Mouse (Mus musculus): ENCODE measurements around the gene Llgl2.

Gene Llgl2

DNA sequence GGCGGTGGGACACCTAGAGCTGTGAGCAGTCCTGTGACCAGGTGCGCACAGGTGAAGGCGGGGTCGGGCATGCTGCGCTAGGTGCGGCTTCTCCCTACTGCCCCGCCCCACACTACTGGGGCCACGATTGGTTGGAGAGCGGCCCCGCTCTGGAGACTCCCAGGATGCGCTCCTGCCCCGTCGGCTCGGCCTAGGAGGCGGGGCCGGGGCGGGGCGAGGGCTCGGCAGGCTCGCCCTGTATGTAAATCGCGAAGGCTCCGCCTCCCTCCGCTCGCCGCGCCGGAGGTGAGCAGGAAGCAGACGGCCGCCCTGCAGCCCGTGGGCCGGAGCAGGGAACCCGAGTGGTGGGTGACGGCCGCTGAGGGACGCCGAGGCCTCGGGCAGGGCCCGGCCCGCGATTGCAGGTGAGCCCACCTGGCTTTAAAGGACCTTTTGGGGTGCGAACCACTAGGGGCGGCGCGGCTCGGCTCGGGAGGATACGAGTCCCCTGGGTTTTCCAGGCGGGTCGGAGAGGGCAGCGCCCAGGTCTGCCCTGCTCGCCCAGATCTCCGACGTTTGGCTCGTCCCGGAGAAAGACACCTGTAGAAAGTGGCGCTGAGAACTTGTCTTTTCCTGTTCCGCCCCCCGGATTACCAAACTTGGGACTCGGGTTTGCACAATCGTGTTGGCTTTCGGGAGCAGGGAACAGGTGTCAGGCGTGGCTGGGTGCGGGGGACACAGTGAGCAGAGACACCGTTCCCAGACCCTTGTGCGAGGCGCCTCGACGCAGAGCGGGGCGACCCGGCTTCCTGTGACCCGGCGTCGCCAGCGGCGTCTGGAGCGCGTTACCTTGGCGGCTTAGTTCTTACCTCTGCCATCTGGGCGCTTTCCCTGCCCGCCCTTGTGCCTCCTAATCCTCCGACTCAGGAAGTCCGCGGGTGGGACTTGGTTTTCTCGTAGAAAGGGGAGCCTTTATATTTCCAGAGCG, at the start of gene Llgl2:
Gene Llgl2, plus strand, starts transcription at position 276 of the 967 bp plus-strand sequence.
- in situ Hi-C loops (cut with MseI, MboI), result no loop called here

DNA sequence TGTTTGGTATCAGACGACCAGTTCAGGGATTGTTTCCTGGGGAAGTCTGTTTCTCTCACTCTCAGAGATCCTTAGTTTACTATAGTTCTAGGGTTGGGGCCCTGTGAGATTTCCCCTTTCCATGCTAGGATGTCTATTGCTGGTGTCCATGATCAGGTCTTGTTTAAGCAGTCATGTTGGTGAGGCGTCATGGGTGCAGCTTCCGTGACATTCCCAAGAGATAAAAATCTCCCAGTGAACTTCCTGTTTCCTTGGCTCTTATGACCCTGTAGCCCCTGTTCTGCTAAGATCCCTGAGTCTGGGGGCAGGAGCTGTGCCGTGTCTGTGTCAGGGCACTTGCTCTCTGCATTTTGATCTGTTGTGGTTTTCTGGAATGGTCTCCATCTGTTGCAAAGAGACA, 49.2 kb upstream of the Llgl2 start:
- in situ Hi-C loops (cut with MseI, MboI), result no loop called here

DNA sequence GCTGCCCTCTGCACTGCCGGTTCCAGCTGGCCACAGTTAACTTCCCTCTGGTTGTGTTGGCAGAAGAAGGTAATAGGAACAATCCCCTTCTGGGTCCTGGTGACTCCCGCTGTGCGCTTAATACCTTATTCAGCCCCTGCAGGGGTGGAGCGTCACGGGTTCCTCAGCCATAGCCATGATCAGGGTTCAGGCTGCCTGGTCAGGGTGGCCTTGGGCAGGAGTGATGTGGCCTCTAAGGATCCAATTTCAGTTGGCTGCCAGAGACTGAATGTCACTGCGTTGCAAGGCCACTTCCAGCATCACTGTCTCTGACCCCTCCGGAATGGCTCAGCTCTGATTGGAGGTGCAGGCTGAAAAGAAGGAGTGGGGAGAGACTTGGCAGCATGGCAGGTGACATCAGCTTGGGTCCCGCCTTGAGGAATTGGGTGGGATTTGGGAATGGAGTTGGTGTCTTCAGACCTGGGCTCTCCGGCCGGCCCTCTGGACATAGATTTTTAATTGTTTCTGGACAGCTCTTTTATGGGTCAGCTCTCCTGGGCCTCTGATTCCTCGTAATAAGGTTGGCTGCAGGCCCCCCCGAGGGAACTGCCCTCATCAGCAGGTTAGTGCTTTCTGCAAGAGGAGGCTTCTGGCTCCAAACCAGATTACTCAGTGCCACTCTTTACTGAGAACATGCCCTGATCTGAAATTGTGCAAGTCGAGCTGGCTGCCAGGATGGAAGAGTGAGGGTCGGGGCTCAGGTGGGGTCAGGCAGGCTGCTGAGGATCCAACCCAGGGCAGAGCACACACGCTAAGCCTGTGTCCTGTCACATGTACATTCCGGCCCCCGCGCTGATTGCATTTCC, 47.8 kb upstream of the Llgl2 start:
- in situ Hi-C loops (cut with MseI, MboI), result no loop called here

DNA sequence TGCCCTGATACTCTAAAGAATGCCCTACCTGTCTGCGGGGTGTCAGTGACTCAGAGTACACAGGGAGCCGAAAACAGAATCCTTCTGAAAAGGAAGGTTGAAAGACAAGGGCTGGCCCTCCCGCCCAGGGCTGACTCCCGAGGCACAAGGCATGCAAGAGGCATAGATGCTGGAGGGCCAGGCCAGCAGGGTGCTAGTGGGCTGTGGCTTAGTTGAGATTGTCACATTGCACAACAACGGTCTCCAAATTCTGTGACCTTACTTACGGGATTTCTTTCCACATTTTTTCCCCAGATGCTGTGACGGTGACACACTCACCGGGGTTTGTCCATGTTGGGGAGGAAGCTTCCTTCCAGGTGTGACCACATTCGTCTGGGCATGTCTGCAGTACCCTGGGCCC, 46.9 kb upstream of the Llgl2 start:
- in situ Hi-C loops (cut with MseI, MboI), result no loop called here

DNA sequence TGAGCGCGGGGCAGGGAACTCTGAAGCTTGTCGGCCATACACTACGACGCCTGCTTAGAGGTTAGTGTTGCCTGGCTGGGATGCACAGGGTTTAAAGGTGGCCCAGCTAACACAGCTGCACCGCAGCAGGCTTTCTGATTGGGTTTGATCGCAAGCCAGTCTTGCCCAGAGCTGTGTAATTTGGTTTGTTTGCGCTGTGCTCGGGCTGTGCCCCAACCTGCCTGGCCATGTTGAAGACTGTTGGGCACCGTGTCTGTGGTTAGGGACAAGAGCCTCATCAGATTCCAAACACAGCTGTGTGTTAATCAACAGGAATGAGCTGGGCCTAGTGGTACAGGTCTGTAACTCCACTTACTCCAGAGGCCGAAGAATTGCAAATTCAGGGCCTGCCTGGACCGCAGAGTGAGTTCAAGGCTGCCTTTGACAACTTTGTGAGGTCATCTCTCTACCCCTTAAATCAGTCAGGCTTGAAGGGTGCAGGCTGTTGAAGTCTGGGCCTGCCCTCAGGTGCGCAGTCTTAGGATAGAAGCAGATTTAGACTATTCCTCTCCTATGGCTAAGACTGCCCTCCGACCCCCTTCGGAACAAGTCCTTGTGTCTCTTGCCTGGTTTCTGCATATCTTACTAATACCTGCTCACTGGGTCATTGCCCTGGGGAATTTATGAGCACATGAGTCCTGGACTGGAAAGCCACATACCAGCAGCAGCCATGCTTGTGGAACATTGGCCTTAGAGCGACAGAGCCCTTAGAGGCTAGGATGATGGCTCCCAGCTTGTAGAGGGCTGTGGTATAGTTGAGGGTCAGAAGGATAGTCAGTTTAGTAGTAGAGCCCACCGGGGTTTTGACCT, 46.1 kb upstream of the Llgl2 start:
- in situ Hi-C loops (cut with MseI, MboI), result no loop called here

DNA sequence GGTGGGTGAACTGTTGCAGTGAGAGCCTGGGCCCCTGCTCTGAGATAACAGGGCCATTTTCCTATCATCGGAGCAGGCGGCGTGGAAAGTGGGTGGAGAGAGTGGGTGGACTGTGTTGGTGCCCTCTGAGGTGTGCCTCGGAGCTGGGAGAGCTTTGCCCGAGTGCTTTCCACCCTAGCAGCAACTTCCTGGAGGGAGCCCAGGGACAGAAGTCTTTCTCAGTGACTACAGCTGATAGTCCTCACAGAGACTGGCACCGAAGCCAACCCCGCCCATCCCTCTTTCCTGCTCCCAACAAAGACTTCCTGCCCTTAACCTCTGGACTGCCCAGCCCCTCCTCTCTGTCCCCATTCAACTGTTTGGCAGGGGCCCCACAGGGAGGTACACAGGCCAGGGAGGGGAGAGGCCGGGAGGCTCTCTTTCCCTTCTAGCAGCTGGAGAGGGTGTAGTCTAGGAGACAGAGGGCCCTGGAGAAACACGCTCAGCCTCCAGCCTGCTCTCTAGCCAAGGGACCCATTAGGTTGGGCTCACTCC, 44.7 kb upstream of the Llgl2 start:
- in situ Hi-C loops (cut with MseI, MboI), result no loop called here

DNA sequence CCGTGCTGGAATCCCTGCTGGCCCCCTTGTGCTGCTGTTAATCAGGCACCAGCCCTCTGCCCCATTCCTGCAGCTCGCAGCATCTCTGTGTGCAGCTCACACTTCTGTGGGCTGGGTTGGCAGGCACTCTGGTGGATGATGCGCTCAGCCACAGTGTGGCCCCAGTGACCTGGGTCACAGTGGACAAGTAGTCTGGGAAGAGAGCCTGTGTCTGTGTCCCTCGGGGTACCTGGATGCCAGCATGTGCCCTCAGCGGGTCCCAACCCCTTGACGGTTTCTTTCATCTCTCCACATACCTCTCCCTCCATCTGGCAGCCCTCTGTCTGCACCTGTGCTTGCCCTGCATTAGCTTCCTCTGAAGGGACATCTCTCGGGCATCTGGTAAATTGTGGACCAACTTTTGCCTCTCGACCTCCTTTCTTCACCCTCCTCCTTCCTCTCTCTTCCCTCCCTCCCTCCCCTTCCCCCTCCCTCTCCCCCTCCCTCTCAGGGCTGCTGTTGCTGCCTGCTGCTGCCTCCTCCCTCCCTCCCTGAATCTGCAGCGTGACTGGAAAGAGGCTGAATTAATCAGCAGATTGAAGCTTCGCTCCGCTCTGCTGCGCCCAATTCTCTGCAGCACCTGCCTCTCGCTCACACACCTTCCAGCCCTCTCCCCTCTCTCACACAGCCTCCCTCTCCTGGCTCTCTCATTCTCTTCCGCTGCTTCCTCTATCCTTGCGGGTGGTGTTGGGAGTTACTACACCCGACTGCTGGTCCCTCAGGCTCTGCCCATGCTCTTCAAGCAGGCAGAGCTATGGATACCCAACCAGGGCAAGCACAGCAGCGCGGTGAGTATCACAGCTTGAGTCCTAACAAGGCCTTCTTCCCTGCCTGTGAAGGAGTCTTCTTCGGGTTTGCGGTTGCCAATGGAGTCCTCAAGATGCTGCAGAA, 43.4 kb upstream of the Llgl2 start:
- in situ Hi-C loops (cut with MseI, MboI), result no loop called here

DNA sequence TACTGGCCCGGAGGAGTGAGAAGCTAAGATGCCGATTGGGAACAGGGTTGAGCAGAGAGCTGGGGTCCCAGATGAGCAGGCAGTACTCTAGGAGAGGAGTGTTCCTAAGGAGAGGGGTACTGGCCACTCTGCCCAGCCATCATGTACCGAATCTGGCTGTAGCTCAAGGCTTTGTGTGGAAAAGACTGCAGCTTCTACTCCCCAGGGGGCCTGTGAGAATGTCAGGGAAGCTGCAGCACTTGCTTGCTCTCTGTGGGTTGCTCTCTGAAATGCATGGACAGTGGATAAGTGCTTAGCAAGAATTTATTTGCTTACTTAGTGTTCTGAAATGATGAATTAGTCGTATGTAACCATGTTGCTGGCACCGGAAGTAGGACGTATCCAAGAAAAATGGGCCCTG, 37.4 kb upstream of the Llgl2 start:
- in situ Hi-C loops (cut with MseI, MboI), result no loop called here

DNA sequence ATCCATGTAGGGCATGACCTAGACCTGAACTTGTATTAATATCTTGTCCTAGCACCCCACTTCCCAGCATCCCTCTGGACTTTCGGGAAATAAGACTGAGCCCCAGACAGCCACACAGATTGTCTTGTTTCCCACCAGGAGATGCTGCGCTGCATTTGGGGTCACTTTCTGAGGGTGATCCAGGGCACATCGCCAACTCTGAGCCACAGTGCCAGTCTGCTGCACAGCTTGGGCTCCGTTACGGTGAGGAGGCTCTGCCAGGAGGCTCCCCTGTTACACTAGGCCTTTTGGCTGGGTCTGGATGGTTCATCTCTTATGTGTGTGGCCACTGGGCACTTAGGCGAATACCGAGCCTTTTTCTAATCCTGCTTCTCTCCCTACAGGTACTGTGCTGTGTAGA, 34.1 kb upstream of the Llgl2 start:
- in situ Hi-C loops (cut with MseI, MboI), result no loop called here

DNA sequence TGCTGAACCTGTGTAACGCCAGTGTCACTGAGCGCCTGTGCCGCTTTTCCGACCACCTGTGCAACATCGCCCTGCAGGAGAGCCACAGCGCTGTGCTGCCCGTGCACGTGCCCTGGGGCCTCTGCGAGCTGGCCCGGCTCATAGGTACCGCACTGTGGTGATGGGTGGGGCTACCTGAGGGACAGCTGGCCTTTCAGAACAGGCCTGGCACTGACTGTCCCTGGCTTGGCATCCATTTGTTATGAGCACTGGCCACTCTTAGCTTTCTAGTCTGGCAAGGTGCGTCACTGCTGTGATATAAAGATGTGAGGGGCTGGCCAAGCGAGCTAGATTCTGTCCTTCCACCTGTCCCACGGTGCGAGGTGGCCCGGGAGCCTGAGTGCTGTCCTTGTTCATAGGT, 31.9 kb upstream of the Llgl2 start:
- in situ Hi-C loops (cut with MseI, MboI), result no loop called here

DNA sequence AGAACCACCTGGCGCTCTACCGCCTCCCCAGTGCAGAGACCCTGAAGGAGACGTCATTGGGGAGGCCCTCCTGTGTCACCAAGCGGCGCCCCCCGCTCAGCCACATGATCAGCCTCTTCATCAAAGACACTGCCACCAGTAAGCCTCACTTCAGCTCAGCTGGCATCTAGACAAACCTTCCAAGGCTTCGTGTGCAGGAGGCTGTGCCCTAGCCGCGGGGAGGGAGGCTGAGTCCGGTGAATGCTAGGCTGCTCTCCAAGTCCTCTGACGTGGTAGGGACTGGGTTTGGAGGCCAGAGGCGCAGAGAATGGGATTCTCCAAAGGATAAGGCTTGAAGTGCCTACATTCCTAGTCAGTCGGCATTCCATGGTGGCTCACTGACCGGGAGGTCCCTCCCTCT, 31.5 kb upstream of the Llgl2 start:
- in situ Hi-C loops (cut with MseI, MboI), result no loop called here

DNA sequence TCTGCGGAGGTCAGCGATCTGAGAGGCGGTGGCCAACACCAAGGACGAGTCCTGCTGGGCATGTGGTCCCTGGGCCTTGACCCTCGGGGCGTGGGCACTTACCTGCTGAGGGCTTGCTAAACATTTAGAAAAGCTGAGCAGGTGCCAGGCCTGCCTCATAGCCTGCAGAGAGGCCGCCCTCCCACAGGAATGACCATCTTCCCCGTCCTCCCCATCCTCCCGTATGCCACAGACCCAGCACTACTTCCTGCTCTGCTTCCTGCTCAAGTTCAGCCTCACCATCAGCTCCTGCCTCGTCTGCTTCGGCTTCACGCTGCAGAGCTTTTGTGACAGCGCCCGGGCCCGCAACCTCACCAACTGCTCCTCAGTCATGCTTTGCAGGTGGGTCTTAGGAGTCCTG, 27.0 kb upstream of the Llgl2 start:
- in situ Hi-C loops (cut with MseI, MboI), result no loop called here

DNA sequence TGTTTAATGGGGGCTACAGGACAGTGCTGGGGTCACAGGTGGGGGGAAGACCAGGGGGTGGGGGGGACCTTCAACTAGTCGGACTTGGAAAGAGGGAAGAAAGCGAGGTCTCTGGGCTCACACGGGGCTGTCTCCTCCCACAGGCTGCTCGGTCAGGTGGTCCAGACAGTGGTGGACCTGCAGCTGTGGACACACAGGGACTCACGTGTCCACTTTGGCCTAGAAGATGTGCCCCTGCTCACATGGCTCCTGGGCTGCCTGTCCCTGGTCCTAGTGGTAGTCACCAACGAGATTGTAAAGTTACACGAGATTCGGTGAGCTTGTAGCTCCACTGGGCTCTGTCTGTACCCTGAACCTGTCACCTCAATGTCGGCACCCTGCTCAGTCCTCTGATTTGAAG, 26.2 kb upstream of the Llgl2 start:
- in situ Hi-C loops (cut with MseI, MboI), result no loop called here

DNA sequence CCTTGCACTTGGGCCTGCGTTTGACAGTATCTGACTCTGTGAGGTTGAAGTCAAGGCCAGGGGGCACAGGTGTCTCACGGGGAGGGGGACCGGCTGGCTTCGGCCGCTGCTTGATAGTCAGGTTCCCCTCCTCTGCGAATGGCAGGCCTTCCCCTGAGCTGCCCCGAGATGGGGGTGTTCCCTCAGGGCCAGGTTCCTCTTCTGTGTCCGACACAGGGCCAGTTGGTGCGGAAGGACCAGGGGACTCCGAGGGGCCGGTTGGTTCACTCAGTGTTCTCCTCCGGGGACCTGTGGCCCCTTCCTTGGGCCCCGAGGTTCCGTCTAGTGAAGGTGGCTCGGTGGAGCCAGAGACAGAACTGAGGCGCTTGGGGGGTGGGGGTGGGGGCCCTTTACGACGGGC, 22.9 kb upstream of the Llgl2 start:
- in situ Hi-C loops (cut with MseI, MboI), result no loop called here

DNA sequence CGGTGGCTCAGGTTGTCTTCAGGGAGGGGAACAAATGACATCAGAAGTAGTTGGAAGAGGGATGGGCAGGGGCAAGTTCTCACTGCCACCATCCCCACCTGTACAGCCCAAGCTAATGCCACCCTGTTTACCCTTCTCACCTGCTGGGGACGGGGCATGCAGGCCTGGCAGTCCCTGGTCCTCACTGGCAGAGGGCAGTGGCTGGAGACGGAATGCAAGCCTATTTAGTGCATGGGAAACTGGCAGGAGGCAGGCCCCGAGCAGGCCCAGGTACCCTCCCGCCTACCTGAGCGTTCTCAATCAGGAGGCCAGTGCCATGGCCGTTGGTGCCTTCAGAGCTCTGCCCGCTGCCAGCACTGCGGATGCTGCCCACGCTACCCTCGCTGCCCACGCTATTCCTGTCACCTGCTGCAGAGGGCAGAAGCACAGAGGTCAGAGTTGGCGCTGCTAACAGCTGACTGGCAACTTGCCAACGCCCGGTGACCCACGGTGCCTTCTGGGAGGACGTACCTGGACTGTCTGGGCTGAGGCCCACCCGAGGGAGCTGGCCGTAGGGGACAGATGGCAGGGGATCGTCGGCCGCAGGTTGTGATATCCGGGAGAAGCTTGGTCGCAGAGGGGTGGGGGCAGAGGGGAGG, 20.7 kb upstream of the Llgl2 start:
- in situ Hi-C loops (cut with MseI, MboI), result no loop called here

DNA sequence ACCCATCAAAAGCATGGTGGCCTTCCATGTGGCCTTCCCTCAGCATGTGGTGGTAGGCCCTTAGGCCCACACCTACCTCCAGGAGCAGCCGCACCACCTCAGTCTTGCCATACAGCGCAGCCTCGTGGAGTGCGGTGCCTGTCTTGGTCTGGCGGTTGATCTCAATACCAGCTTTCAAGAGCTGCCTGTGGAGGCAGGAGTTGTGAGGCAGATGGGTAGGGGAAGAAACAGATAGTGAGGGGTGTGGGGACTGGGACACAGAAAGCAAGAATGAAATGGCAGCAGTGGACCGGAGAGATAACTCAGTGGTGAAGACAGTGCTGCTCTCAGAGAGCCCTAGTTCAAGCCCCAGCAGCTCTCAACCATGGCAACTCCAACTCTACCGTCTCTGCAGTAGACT, 18.8 kb upstream of the Llgl2 start:
- in situ Hi-C loops (cut with MseI, MboI), result no loop called here

DNA sequence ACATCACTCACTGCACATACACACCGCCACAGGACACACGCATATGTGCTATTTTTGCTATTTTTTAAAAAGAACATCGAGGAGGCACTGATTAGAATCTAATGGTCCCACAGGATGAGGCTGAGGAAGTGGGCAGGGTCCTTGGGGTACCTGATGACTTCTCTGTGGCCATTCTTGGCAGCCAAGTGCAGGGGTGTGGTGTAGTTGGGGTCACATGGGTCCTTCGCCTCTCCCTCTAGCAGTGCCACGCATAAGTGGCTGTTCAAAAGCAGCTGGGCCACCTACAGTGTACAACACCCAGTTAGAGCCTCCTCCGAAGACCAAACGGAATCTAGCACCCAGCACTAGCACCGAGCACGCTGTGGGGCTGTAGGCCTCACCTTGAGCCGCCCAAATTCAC, 17.7 kb upstream of the Llgl2 start:
- in situ Hi-C loops (cut with MseI, MboI), result no loop called here

DNA sequence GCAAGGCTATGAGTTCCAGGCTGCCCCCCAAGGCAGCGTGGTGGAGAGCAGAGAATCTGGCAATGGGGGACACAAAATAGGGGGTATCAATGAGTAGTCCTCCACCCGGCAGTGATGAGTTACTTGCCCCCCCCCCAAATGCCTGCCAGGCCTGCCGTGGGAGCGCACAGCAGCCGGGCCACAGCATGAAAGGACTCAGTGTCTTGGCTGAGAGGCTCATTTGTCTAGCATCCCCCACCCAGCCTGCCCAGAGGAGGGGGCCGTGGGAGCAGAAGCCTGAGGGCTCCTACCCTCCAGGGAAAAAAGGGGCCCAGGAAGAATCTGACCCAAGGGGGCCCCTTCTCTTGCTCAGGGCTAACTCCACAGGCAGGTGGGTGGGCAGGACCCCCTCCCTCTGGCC, 16.5 kb upstream of the Llgl2 start:
- in situ Hi-C loops (cut with MseI, MboI), result no loop called here

DNA sequence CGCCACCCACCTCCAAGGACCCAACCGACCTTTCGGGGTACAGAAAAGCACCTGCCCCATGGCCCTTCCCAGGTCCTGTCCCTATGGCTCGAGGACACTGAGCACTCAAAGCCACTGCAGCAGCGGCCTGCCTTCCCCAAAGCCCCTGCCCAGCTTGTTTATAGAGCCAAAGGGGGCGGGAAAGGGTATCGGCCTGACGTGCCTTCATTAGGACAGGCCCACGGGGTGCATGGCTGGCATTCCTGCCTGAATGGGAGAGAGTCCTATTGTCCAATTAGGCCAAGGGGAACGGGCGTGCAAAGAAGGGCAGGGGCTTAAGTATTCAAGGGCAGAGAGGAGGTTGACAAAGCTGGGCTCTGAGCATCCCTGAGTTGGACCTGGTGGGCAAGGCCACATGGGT, 15.9 kb upstream of the Llgl2 start:
- in situ Hi-C loops (cut with MseI, MboI), result no loop called here

DNA sequence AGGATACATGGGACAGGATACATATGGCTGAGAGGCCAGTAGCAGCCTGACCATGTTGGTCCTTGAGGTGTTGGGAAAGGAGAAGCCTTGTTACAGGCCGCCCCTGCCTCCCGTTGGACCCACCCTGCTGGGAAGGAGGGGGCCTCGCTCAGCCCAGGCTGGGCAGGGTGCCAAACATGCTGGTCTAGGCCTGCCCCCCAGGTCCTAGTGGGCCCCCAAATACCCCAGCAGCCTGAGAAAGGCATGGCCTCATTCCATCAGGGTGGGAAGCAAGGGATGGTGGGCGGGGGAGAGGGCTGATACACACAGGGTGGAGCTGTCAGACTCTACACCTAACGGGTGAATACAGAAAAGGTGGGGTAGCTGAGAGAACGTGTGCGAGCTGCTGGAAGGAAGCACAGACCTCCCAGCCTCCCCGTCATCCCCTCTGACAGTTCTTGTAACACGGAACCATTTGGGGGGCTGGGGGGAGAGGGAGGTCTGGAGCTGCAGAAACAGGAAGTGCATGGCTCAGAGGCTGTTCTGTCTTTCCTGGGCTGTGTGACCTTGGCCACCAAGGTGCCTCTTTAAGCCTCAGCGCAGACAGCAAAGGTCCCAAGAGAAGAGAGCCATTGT, 15.0 kb upstream of the Llgl2 start:
- in situ Hi-C loops (cut with MseI, MboI), result no loop called here
